Mouse (Mus musculus): Measurements from ENCODE around the gene Pla2g5. TPM values are rescaled to one million over a fixed set of nuclear protein-coding genes. Genes with fewer than 3 reads are reported as not detected.

Gene Pla2g5
- polyA plus RNA-seq, 1 experiment from 2014 or later = 0.24 TPM

- Histone ChIP-seq H3K9ac (no peak overlapping the region), H3K27ac (no peak overlapping the region), H3K27me3 (0 out of 2 replicates have a peak, but pooled peaks cover 3% of the 10 kb centered on the region), H3K4me3 (replicated peaks) (no peak overlapping the region), H3K4me2 (no peak overlapping the region), H3K4me1 (peaks cover 7% of the 10 kb centered on the region), H3K36me3 (replicated peaks) (no peaks in the 10 kb centered on the region), H3K9me3 (no peaks in the 10 kb centered on the region)
- 86% methylated on average over 9 of the region's 9 CpGs for WGBS
- no peak for ATAC-seq (ENCODE audit: low FRiP score)
Measured at GRCm38 (mm10) chr4:138816166-138816565, 47.1 kb downstream of the Pla2g5 start.

GRCm38 (mm10) chr4:138806920-138807541 is 56.3 kb downstream of the Pla2g5 start:
- no peak overlapping the region for H3K4me2 ChIP-seq
- H3K9ac ChIP-seq = no peak overlapping the region
- H3K4me1 ChIP-seq = peaks cover 5% of the 10 kb centered on the region
- no peaks in the 10 kb centered on the region for H3K9me3 ChIP-seq
- no peaks in the 10 kb centered on the region for H3K36me3 ChIP-seq (replicated peaks)
- H3K27me3 ChIP-seq = no peaks in the 10 kb centered on the region
- no peak overlapping the region for H3K4me3 ChIP-seq (replicated peaks)
- no peak for ATAC-seq (ENCODE audit: low FRiP score)
- WGBS = 87% methylated on average over 7 of the region's 7 CpGs
- no peak overlapping the region for H3K27ac ChIP-seq

GRCm38 (mm10) chr4:138806160-138806559 is 57.1 kb downstream of the Pla2g5 start:
- Histone ChIP-seq H3K9me3 (no peaks in the 10 kb centered on the region), H3K36me3 (replicated peaks) (no peaks in the 10 kb centered on the region), H3K9ac (no peak overlapping the region), H3K27me3 (no peaks in the 10 kb centered on the region), H3K27ac (no peak overlapping the region), H3K4me3 (replicated peaks) (no peak overlapping the region), H3K4me2 (no peak overlapping the region), H3K4me1 (peaks cover 5% of the 10 kb centered on the region)
- ATAC-seq (ENCODE audit: low FRiP score) = no peak
- WGBS = 87% methylated on average over 8 of the region's 8 CpGs

GRCm38 (mm10) chr4:138805248-138805647 is 58.0 kb downstream of the Pla2g5 start:
- Histone ChIP-seq H3K9me3 (no peaks in the 10 kb centered on the region), H3K4me2 (no peak overlapping the region), H3K36me3 (replicated peaks) (no peaks in the 10 kb centered on the region), H3K27me3 (no peaks in the 10 kb centered on the region), H3K4me3 (replicated peaks) (no peak overlapping the region), H3K9ac (no peak overlapping the region), H3K27ac (no peak overlapping the region), H3K4me1 (peaks cover 5% of the 10 kb centered on the region)
- 28% methylated on average over 8 of the region's 8 CpGs for WGBS
- ATAC-seq (ENCODE audit: low FRiP score) = no peak

GRCm38 (mm10) chr4:138802917-138803316 is 60.4 kb downstream of the Pla2g5 start:
- H3K27ac ChIP-seq = no peak overlapping the region
- no peak for ATAC-seq (ENCODE audit: low FRiP score)
- H3K4me1 ChIP-seq = peaks cover 5% of the 10 kb centered on the region
- H3K4me3 ChIP-seq (replicated peaks) = no peak overlapping the region
- no peak overlapping the region for H3K4me2 ChIP-seq
- no peaks in the 10 kb centered on the region for H3K27me3 ChIP-seq
- no peaks in the 10 kb centered on the region for H3K36me3 ChIP-seq (replicated peaks)
- 90% methylated on average over 11 of the region's 11 CpGs for WGBS
- no peak overlapping the region for H3K9ac ChIP-seq
- H3K9me3 ChIP-seq = no peaks in the 10 kb centered on the region

- no peak overlapping the region for H3K27ac ChIP-seq
- H3K27me3 ChIP-seq = no peaks in the 10 kb centered on the region
- no peak overlapping the region for H3K4me3 ChIP-seq (replicated peaks)
- no peak overlapping the region for H3K9ac ChIP-seq
- H3K36me3 ChIP-seq (replicated peaks) = no peaks in the 10 kb centered on the region
- no peak for ATAC-seq (ENCODE audit: low FRiP score)
- H3K4me1 ChIP-seq = peaks cover 8% of the 10 kb centered on the region
- WGBS = 83% methylated on average over 4 of the region's 4 CpGs
- H3K4me2 ChIP-seq = no peak overlapping the region
- H3K9me3 ChIP-seq = no peaks in the 10 kb centered on the region
Measured at GRCm38 (mm10) chr4:138801631-138802030, 61.7 kb downstream of the Pla2g5 start.

- Histone ChIP-seq H3K36me3 (replicated peaks) (no peaks in the 10 kb centered on the region), H3K27me3 (no peaks in the 10 kb centered on the region), H3K4me2 (no peak overlapping the region), H3K4me3 (replicated peaks) (no peak overlapping the region), H3K27ac (no peak overlapping the region), H3K9ac (no peak overlapping the region), H3K9me3 (no peaks in the 10 kb centered on the region), H3K4me1 (peaks cover 3% of the 10 kb centered on the region)
- 78% methylated on average over 12 of the region's 12 CpGs for WGBS
- ATAC-seq (ENCODE audit: low FRiP score) = no peak
Measured at GRCm38 (mm10) chr4:138800134-138800744, 63.0 kb downstream of the Pla2g5 start.

GRCm38 (mm10) chr4:138797217-138797570 is 66.1 kb downstream of the Pla2g5 start:
- Histone ChIP-seq H3K9ac (no peak overlapping the region), H3K4me1 (0 out of 2 replicates have a peak, but pooled peaks cover 3% of the 10 kb centered on the region), H3K27ac (no peak overlapping the region), H3K4me2 (no peak overlapping the region), H3K4me3 (replicated peaks) (no peak overlapping the region), H3K9me3 (no peaks in the 10 kb centered on the region), H3K36me3 (replicated peaks) (no peaks in the 10 kb centered on the region), H3K27me3 (no peaks in the 10 kb centered on the region)
- WGBS = 90% methylated on average over 4 of the region's 4 CpGs
- ATAC-seq (ENCODE audit: low FRiP score) = no peak

GRCm38 (mm10) chr4:138796513-138797216 is 66.6 kb downstream of the Pla2g5 start:
- H3K4me1 ChIP-seq = 0 out of 2 replicates have a peak, but pooled peaks cover 3% of the 10 kb centered on the region
- H3K27me3 ChIP-seq = no peaks in the 10 kb centered on the region
- no peaks in the 10 kb centered on the region for H3K36me3 ChIP-seq (replicated peaks)
- no peak overlapping the region for H3K9ac ChIP-seq
- ATAC-seq (ENCODE audit: low FRiP score) = no peak
- H3K4me2 ChIP-seq = no peak overlapping the region
- no peaks in the 10 kb centered on the region for H3K9me3 ChIP-seq
- 53% methylated on average over 6 of the region's 6 CpGs for WGBS
- no peak overlapping the region for H3K4me3 ChIP-seq (replicated peaks)
- H3K27ac ChIP-seq = no peak overlapping the region

GRCm38 (mm10) chr4:138794344-138794743 is 68.9 kb downstream of the Pla2g5 start:
- H3K27ac ChIP-seq = no peak overlapping the region
- no peak overlapping the region for H3K9ac ChIP-seq
- H3K4me3 ChIP-seq (replicated peaks) = no peak overlapping the region
- H3K9me3 ChIP-seq = no peaks in the 10 kb centered on the region
- no peaks in the 10 kb centered on the region for H3K27me3 ChIP-seq
- no peak overlapping the region for H3K4me2 ChIP-seq
- 0 out of 2 replicates have a peak, but pooled peaks cover 3% of the 10 kb centered on the region for H3K4me1 ChIP-seq
- 84% methylated on average over 6 of the region's 6 CpGs for WGBS
- ATAC-seq (ENCODE audit: low FRiP score) = no peak
- no peaks in the 10 kb centered on the region for H3K36me3 ChIP-seq (replicated peaks)

GRCm38 (mm10) chr4:138793276-138793675 is 70.0 kb downstream of the Pla2g5 start:
- no peak overlapping the region for H3K27ac ChIP-seq
- 65% methylated on average over 2 of the region's 2 CpGs for WGBS
- ATAC-seq (ENCODE audit: low FRiP score) = no peak

GRCm38 (mm10) chr4:138792599-138792998 is 70.7 kb downstream of the Pla2g5 start:
- no peak overlapping the region for H3K9ac ChIP-seq
- H3K36me3 ChIP-seq (replicated peaks) = no peaks in the 10 kb centered on the region
- ATAC-seq (ENCODE audit: low FRiP score) = no peak
- no peak overlapping the region for H3K4me2 ChIP-seq
- H3K27me3 ChIP-seq = no peaks in the 10 kb centered on the region
- H3K4me3 ChIP-seq (replicated peaks) = no peak overlapping the region
- no peaks in the 10 kb centered on the region for H3K9me3 ChIP-seq
- WGBS = 81% methylated on average over 9 of the region's 9 CpGs
- no peak overlapping the region for H3K27ac ChIP-seq
- 0 out of 2 replicates have a peak, but pooled peaks cover 3% of the 10 kb centered on the region for H3K4me1 ChIP-seq

More at GRCm38 (mm10) chr4:138793276-138793675, 70.0 kb downstream of the Pla2g5 start:
- no peak overlapping the region for H3K4me2 ChIP-seq
- H3K9me3 ChIP-seq = no peaks in the 10 kb centered on the region
- no peak overlapping the region for H3K4me3 ChIP-seq (replicated peaks)
- no peak overlapping the region for H3K9ac ChIP-seq
- H3K4me1 ChIP-seq = 0 out of 2 replicates have a peak, but pooled peaks cover 3% of the 10 kb centered on the region
- no peaks in the 10 kb centered on the region for H3K36me3 ChIP-seq (replicated peaks)
- H3K27me3 ChIP-seq = no peaks in the 10 kb centered on the region
